Mouse (Mus musculus) mouse embryonic stem cell (cell line): ENCODE measurements around the gene Stn1.
"Not testable (repeated sequence)": the region's sequence is repeated elsewhere in the genome, so short reads cannot be mapped to it uniquely, and the experiment has no call there.

Experiments
- in situ Hi-C, 2 experiments: fragments of 300-500 bp; cut with MboI; formaldehyde crosslinking; loops; 1 replicate in 1 of 2; 3 replicates in 1 of 2; pipeline ENCODE4 v1.14.3; 2019 to 2020; ENCODE audit warnings: low sequenced_read_pairs in 2 of 2, low pct_unique_long_range_greater_than_20kb in 1 of 2, mixed read lengths in 1 of 2; ENCODE audit not compliant: unreplicated experiment in 1 of 2

Gene Stn1

DNA sequence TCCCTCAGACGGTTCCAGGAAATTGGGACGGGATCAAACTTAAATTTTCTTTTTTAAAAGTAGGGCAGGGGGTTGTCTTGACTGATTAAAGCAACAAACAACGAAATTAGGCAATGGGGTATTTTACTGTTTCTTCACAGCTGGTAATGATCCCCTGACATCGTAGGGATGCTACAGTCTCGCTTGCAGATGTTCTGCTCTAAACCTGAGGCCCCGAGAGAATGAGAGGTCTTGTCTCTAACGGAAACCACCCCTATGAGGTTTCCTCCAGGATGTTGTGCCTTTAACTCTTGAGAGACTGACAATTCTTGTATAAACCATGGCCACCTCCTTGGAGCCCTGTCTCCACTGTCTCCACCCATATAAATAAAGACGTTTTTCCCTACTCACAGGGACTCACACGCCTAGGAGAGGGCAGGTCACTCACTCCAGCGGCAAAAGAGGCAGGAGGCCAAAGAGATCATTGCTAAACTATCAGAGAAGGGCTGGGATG lies at the start of gene Stn1:
Gene Stn1, minus strand, starts transcription at position 208 of the 493 bp plus-strand sequence.
- in situ Hi-C loops: no loop called here

DNA sequence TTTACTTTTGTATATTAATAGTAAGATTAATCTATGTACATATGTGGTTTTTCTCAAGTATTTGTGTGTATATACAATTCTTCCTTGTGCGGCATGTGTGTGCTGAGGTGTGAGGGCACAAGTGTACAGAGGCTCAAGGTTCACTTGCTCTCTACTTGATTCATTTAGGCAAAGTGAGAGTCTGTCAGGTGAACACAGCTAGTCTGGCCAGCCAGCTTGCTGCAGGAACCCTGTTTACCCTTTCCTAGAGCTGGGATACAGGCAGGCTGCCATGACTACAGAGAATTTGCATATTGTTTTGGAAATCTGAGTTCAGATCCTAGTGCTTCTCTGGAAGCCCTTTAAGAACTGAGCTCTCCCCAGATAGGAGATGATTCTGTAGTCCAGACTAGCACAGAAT lies 49.7 kb upstream of the Stn1 start:
- in situ Hi-C loops: no loop called here

DNA sequence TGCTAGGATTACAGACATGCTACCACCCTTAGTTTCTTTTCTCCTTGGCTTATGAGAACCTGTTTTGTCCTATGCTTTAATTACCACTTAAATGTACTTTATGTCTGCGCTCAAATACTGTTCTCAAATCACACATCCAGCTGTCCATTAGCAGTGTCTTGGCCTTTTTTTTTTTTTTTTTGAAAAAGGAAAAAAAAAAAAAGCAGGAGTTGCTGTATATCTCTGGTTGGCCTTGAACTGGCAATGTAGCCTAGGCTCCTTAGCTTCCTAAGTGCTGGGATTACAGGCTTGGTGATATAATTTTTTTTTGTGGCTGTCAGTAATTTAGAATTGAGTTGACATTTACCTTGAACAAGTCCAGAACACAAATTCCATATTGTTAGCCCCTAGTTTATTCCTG lies 48.5 kb upstream of the Stn1 start:
- in situ Hi-C loops: no loop called here

DNA sequence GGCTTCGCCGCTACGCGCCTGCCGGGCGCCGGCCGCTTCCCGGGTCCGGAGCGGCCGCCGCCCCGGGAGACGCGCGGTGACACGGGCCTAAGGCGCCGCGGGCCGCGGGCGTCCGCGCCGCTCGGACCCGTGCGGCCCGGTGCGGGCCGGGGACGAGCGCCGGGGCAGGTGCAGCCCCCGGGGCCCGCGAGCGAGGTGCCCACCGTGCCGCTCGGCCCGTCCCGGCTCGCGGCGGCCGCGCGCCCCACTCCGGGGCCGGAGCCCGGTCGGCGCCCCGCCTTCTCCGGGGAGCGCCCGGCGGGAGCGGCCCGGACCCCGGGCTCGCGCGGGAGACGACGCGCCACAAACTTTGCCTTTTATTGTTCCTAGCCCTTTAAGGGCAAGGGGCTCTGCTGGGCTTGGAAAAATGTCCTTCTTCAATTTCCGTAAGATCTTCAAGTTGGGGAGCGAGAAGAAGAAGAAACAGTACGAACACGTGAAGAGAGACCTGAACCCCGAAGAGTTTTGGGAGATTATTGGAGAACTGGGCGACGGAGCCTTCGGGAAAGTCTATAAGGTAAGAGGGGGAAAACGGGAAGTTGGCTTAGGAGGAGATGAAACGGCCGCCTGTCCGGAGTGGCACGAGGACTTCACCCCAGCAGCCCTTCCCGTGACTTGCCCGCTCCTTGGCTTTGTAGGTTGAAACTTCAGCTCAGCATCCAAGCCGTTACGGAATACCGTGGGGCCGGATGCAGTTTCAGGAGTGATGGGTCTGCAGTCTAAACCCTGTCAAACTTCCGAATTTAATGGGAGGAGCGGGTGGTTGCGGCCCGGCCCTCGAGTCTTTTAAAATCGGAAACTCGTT lies 42.7 kb upstream of the Stn1 start:
- in situ Hi-C loops: no loop called here

DNA sequence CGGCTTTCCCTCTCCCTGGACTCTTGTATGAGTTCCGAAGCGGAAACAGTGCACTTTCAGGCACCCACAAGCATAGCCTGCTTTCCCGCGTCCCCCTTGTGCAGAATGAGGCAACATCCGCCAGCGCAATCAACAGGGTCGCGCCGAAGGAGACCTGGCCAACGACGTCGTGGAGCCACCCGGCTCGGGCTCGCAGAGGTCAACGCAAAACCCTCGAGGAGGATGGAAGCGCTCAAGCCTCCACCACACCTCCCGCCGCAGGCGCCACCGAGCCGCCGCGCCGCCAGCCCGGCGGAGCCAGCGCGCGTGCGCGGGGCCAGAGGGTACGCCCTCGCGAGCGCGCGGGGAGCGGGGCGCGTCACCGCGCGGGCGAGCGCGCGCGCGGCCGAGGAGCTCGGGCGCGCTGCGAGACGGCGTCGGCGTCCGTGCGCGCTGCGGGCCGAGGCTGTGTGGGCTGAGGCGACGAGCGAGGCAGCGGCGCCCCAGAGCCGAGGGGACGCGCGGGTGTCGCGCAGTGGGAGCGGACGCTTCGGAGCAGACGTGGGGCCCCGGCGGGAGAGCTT lies 42.0 kb upstream of the Stn1 start, which contains the start of gene Slk:
Gene Slk, plus strand, starts transcription at position 454 of the 563 bp plus-strand sequence.
- in situ Hi-C loops: no loop called here

DNA sequence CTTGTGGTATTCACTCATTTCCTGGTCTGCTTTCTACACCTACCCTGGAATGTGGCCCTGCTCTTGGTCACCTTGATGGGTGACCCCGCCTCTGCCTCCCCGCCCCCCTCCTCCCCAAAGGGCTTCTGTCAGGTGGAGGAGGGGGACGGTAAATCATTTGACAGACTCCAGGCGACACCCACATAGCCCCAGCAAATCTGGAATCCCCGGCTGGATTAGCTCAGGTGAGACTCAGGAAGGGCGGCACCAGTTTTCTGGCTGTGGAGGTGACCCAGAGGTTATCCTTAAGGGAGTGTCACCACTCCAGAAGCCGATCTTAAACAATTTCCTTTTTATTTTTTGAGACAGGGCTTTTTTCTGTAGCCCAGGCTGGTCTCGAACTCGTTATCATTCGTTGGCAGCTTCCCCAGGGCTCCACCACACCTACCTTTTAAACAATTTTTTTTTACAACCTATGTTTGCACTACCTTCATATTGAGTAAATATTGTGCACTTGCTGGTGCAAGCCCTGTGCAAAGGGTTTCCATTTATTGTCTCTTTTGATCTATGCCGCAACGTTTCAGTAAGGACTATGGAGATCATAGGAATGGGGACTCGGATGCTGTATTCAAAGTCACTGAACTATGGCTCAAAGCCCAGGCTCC lies 41.4 kb upstream of the Stn1 start:
- in situ Hi-C loops: no loop called here

DNA sequence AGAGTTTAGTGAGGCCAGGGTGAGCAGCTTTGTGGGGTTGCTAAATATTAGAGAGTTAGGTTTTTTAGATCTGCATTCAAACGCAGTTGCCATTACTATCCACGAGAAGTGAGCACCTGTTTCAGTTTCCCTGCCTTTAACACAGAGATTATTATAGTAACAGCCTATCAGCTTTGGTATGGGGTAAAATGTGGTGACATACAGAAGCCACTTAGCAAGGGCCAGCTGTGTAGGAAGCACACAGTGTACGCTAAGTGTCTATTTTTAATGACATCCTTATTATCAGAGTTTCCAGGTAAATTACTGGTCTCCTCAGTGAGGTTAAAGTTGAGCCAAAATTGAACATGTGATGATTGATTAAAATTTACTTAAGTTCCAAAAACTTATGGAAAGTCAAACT lies 36.4 kb upstream of the Stn1 start:
- in situ Hi-C loops: no loop called here

DNA sequence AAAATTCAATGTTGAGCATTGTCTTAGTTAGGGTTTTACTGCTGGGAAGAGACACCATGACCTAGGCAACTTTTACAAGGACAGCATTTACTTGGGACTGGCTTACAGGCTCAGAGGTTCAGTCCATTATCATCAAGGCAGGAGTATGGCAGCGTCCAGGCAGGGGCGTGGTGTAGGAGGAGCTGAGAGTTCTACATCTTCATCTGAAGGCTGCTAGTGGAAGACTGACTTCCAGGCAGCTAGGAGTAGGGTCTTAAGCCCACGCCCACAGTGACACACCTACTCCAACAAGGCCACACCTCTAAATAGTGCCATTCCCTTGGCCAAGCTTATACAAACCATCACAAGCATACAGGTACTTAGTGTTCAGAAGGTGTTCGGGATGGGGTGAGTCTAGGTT lies 34.7 kb upstream of the Stn1 start:
- in situ Hi-C loops: not testable (repeated sequence)

DNA sequence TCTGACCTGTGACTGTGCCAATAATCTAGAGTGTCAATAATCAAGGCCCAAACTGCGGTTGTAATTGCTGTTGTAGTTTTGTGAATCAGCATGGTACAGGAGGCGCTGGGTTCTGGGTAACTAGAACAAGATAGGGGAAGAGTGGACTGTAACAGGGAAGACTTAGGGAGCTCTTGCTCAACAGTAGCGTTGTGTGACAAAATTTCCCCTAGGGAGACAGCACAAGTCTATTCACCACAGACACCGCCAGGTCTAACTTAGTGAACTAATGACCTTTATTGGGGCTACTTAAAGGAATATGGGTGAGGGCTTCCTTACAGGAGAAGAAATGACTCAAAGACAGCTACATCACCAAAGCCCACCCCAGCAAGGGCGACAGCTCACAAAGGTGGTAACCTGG lies 32.7 kb upstream of the Stn1 start:
- in situ Hi-C loops: no loop called here

DNA sequence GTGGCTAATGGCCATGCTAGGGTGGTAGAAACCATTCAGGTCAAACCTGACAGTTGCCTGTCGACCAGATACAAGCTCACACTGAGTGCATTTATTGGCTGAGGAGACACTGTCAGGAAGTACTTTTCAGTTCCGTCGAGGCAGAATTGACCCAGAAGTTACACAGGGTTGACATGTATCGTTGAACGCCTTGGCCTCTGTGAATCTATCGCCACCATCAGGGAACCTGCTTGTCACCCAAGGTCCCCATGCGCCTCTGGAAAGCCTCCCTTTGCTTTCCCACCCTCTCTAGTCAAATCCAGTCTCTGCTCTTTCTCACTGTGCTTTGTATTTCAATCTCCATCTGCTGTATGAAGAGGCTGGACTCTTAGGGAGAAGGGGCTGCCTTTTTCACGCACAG lies 28.7 kb upstream of the Stn1 start:
- in situ Hi-C loops: no loop called here

DNA sequence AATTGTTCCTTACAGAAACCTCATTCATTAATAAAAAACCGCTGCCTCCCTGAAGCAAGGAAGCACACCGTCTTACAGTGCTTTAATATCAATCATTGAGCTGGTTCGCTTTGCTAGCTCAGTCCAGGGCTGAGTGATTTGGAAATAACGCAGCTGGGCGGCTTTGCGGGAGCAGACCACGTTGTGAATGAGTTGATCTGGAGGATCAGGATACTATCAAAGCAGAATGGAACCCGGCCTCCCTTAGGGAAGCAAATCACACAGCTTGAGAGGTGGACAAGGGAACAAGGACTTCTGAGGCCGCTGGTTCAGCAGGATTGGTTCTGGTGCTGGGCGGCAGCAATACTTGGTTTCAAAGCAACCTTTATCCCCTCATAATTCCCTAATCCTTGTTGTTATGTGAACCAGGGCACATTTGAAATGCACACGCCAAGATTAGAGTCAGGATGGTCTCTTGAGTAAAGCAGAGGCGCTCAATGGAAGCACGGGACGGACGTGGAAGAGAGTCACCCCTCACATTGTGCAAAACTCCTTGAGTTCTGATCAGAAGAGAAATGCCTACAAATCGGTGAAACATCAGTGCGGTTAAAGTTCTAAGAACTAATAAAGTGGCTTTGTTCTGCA lies 27.8 kb upstream of the Stn1 start:
- in situ Hi-C loops: no loop called here

DNA sequence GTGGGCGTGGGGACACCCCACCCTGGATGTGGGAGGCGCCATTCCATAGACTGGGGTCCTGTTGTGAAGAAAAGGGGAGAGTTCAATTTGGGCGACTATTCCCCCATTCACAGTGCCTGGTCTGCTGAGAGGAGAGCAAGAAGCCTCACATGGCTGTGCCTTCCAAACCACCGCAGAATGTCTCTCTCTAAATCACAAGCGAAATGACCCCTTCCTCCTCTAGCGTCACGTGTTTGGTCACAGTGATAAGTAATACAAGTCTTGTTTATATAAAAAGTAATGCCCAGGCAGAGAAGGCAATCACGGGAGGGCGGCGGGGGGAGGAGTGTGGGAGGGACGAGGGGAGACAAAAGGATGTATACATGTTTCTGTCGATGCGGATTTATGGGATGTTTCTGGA lies 26.4 kb upstream of the Stn1 start:
- in situ Hi-C loops: no loop called here

DNA sequence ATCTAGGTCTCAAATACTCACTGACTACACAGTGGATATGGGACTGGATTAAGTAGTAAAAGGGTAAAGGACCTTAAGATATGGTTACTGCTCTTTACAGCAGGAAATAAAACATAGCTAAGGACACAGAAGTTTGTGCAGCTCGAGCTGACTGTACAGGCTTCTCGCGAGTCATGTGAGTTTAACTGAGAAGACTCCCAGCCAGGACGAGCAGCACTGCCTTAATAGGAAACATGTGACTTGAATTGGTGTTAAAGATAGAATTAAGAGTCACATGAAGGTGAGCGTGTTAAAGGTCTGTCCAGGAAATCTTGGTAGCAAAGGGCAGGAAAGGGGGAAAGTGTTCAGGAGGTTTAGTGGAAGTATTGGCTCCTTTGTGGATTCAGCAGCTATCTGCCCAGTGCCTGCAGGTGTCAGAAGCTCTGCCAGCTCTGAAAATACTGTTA lies 24.7 kb upstream of the Stn1 start:
- in situ Hi-C loops: no loop called here

DNA sequence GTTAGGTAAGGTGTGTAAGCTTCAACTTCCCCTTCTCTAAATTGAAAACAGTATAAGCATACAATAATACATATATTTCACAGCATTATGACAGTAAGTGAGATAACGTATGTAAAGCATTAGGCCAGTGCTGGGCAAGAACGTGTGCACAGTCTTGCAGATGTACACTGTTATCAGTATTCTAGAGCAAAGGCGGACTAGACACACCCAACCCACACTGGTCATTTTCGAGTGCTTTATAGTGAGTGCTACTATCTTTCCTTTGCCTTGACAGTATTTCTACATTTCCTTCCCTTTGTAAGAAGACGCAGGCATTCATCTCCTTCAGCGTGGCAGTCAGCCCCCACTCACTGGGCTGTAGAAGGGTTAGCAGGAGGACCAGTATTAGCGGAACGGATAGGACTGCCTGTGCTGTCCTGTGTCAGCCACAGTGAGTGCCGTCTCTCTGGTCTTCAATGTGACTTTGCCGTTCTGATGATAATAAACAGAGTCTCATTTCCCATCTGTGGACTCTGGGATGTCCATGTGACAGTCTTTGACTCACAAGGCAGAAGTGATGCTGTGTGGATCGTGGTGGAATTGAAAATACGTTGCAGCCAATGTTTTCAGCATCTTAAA lies 23.3 kb upstream of the Stn1 start:
- in situ Hi-C loops: no loop called here

DNA sequence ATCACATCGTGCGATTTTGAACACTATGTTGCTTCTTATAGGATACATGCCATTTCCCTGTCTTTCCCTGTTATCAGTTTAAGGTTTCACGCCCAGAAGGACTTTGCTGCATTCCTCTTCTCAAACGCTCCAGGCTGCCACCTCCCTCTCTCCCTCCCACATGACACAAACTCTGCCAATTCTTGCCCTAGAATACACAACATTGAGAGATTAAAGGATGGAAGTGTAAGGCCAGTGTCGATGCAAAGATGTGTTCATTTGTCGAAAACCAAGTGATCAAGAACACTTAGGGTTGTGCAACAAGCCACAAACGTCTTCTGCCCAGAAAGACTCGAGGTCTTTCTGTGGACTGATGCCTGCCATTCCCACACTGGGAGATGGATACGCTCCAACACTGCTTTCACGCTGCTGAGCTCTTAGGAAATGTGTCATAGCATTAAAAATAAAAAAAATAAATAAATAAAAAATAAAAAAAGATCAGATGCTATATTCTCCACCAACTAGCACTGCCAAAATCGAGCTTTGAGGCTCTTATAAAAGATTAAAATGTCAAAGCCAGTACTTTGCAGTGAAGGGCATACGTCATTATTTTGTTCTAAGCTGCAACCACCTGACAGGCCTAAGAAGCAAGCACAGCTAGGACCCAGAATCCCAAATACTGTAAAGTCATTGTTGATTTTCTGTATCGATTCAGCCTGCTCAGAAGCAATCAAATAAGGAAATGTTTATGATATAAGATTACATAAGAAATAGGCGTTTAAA lies 22.6 kb upstream of the Stn1 start:
- in situ Hi-C loops: no loop called here

DNA sequence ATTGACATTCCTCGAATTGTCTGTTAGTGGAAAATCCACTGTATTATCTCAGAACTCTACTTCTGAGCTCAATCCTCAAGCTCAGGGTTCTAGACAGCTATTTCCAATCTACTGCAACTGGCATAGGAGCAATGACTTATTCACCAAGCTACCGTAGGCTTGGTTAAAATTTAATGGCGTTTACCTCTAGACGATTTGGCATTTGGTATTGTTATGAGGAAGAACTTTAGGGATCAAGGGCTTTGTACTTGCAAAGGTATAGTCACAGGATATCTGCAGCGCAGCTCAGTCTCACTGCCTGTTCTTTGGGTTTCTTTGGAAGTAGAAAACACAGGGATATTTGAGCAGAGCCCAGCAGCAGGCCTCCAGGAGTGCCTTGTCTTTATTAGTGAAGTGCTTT lies 21.8 kb upstream of the Stn1 start:
- in situ Hi-C loops: no loop called here

DNA sequence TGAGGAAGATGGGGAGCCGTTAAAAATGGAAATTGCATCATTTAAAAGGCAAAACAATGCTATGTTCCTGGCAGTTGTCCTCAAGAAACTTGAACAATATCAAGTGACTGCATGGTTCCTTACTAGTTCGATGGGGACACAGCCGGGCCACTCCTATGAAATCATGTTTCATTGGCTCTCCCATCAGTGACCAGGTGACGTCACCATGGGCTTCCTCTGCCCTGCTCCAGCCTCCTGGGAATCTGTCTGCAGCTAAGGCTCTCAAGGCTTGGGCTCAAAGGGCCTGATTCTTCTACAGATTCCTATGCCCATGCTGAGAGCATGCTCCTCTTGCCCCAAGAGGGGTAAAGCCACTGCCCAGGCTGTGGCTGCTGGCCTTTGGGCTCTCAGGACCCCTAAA lies 12.3 kb upstream of the Stn1 start:
- in situ Hi-C loops: no loop called here

DNA sequence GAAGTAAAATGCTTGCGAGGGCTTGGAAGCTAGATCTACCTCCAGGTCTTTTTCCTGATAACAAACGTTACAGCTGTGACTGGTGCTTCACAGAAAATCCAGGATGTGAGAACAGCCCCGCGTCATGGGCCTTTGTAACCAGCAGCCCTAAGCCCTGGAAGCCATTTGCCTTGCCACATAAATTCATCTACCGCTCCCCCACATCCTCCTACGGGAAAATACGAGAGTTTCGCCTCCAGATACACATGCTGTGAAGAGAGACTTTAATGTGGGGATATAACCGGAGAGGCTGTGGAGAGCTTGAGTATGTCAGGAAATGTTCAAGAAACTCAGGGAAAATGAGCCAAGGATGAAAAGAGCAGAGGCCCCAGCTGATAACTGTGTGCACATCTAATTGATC lies 11.9 kb upstream of the Stn1 start:
- in situ Hi-C loops: no loop called here
